9 mouse cellular contexts compared by ENCODE assay signal in the genomic region with DNA sequence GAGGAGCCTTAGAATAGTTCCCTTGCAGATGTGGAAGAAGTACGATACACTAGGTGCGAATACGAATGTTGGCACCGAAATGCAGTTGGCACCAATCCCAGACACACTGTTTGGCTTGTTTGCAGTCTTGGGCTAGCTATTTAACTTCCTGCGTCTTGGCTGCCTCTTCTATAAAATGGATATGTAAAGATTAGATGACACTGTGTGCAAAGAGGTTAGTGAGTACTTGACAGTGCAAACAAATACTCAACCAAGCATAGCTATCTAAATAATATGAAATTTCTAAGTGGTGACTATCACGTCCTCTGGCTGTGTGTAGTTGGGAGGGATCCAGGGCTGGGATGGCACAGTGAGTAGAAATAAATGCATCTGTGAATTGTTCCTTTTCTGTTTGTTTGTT.
DNase-seq lines count a peak whose midpoint lies in the region; TF ChIP-seq lines count a peak whose summit lies in the region.
"Had no signal": no experiment of that assay in that cellular context is flagged by ENCODE, and none has a peak within 500 bp of the region (broad histone marks: within the 10 kb centered on the region; RNA-seq: fewer than 3 reads in every experiment).

No protein-coding gene starts in this region.

- H3K4me3 ChIP-seq in layer of hippocampus, adult 2 months, result no peak overlapping the region
- no peak overlapping the region for H3K4me3 ChIP-seq in forebrain, embryonic 10.5 days
- H3K4me3 ChIP-seq: limb, embryonic 13.5 days had no signal

- no peaks in the 10 kb centered on the region for H3K4me1 ChIP-seq in forebrain, embryonic 10.5 days
- H3K4me1 ChIP-seq: limb, embryonic 13.5 days had no signal

- TF ChIP-seq CTCF in layer of hippocampus, adult 2 months (conservative IDR thresholded peaks at IDR 0.05), result no peak

- H3K27ac ChIP-seq in layer of hippocampus, adult 2 months, result 0 out of 2 replicates have a peak overlapping the region, but pooled peaks have one; percentile 75
- H3K27ac ChIP-seq in forebrain, embryonic 10.5 days, result no peak overlapping the region
- H3K27ac ChIP-seq: limb, embryonic 13.5 days had no signal

- DNase-seq in layer of hippocampus, adult 2 months (ENCODE audit: low spot score in 2 of 2), result peak in 1 of 2 experiments; percentile 19
- no peak for DNase-seq in layer of hippocampus, adult 9-10 months (ENCODE audit: low spot score)
- DNase-seq in brain, adult 2 months (ENCODE audit: low read depth, low spot score), result peak; percentile 65
- DNase-seq in kidney, postnatal 4 days, result peak; percentile 18 to 20
- peak; percentile 48 to 63 for DNase-seq in right cerebral cortex, postnatal 10 days (ENCODE audit: low spot score in 2 of 2)
- DNase-seq in cerebellum, adult 11-12 months, result no peak
- DNase-seq in spleen, postnatal 14 days (ENCODE audit: low spot score in 2 of 2), result no peak
- DNase-seq in forebrain, embryonic 10.5 days (ENCODE audit: extremely low spot score, low spot score), result no peak

- no peaks in the 10 kb centered on the region for H3K27me3 ChIP-seq in forebrain, embryonic 10.5 days (ENCODE audit: poor library complexity, severe bottlenecking)
- H3K27me3 ChIP-seq: limb, embryonic 13.5 days had no signal

- WGBS in forebrain, embryonic 10.5 days, result 94% methylated on average over 6 of the region's 6 CpGs

- H3K9me3 ChIP-seq in forebrain, embryonic 10.5 days, result no peaks in the 10 kb centered on the region
- H3K9me3 ChIP-seq: limb, embryonic 13.5 days had no signal

- no peaks in the 10 kb centered on the region for H3K36me3 ChIP-seq in forebrain, embryonic 10.5 days (replicated peaks)
- H3K36me3 ChIP-seq: limb, embryonic 13.5 days had no signal

Comparison
In these comparisons a context has a peak if more than half of its experiments do, and no peak if none do; other contexts are left out.
1. DNase-seq: peak in brain, adult 2 months (single experiment), kidney, postnatal 4 days (2 of 2) and right cerebral cortex, postnatal 10 days (2 of 2); none in layer of hippocampus, adult 9-10 months (single experiment), cerebellum, adult 11-12 months (single experiment), spleen, postnatal 14 days (0 of 2) and forebrain, embryonic 10.5 days (single experiment).